Mouse (Mus musculus) MEL (cell line): ENCODE measurements around the gene Olfr32.

Source experiments
- EP300 ChIP-seq, 2 experiments: IDR thresholded peaks; 2 replicates each; pipeline ENCODE4 v1.6.1; 2011; ENCODE audit warnings: improper control_type of control experiment in 2 of 2, low read length in 2 of 2, low read depth in 1 of 2, mild to moderate bottlenecking in 1 of 2
- ZNF384 ChIP-seq: IDR thresholded peaks from 2 replicates; pipeline ENCODE4 v1.6.1; 2012; ENCODE audit warnings: low read depth, mild to moderate bottlenecking, inconsistent platforms, low read length, improper control_type of control experiment

- TF ChIP-seq EP300 (IDR thresholded peaks at IDR 0.05; ENCODE audit: low read depth in 1 of 2, low read length in 2 of 2): no peak
- no peak for TF ChIP-seq ZNF384
Measured at GRCm38 (mm10) chr2:90153916-90154315, 11.8 kb upstream of the Olfr32 start.
